Mouse (Mus musculus) cerebellum, postnatal 36 days (tissue): ENCODE measurements at regions not wholly inside any gene's neighbourhood (a gene's known extent, or its start where the extent isn't known, plus 50 kb on each side); places are given as distances from the start of the nearest gene placed in this dataset.

Source experiments
- DNase-seq, 2 experiments: peaks; one replicate each; pipeline ENCODE4 v3.0.0; 2021 to 2022; ENCODE audit warnings: mixed read lengths in 2 of 2

GRCm38 (mm10) chr7:58919863-58920262 lies 263.9 kb downstream of the Atp10a start:
- DNase-seq = no peak

GRCm38 (mm10) chr7:58920283-58920682 lies 264.3 kb downstream of the Atp10a start:
- DNase-seq = no peak

GRCm38 (mm10) chr7:58924975-58925374 lies 269.0 kb downstream of the Atp10a start:
- no peak for DNase-seq

GRCm38 (mm10) chr7:58925406-58925805 lies 269.4 kb downstream of the Atp10a start:
- DNase-seq = no peak

- DNase-seq = no peak
Observed at GRCm38 (mm10) chr7:58957448-58957847, 271.1 kb upstream of the Ube3a start.

- DNase-seq = peak; percentile 2 to 8
Observed at GRCm38 (mm10) chr7:59007196-59007595, 221.4 kb upstream of the Ube3a start.

GRCm38 (mm10) chr7:59013449-59014301 lies 214.9 kb upstream of the Ube3a start:
- DNase-seq = no peak

GRCm38 (mm10) chr7:59014302-59014677 lies 214.3 kb upstream of the Ube3a start:
- no peak for DNase-seq

GRCm38 (mm10) chr7:59027437-59027836 lies 201.1 kb upstream of the Ube3a start:
- DNase-seq = no peak
